Mouse (Mus musculus): Measurements from ENCODE around the gene Gm49318. TPM values are rescaled to one million over a fixed set of nuclear protein-coding genes. Genes with fewer than 3 reads are reported as not detected.

Gm49318 gene
- not detected in 2 replicates for polyA plus RNA-seq (2012; rRNA removed)

DNA sequence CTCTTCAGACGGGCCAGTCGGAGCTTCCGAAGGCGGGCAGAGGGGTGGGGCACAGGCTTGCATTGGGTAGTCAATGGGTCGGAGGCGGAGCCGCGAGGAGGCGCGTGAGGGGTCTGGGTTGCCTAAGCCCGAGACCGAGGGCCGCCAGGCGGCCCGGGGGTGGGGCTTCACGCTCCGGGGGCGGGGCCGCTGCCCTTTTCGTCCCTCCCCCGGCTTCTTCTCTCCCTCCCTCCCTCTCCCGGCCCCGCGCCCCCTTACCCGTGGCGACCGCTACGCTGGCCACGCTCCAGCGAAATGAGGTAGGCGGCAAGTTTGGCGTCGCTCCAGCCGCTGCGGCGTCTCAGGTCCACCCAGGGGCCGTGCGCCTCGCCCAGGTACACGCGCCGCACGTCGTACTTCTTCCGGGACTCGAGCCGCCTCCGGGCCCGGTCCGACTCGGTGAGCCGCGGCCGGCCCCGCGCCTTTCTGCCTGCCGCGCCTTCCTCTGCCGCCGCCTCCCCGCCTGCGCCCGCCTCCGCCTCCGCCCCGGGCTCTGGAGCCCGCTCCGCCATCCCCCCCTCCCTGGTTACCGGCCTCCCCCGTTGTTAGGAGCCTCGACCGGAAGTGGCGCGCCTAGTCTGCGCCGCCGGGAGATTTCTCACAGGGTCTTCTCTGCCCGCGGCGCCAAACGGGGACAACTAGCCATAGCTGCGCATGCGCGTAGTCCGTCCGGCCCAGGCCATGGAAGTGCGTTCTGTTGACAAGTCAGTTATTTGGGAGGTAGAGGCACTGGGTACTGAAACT lies at the start of gene Gm49318, which contains the start of gene Zfp653:
Gm49318 (minus strand) TSS at position 469 of the 783 bp plus-strand sequence.
Zfp653 (minus strand) TSS at position 586 of the 783 bp plus-strand sequence.

DNA sequence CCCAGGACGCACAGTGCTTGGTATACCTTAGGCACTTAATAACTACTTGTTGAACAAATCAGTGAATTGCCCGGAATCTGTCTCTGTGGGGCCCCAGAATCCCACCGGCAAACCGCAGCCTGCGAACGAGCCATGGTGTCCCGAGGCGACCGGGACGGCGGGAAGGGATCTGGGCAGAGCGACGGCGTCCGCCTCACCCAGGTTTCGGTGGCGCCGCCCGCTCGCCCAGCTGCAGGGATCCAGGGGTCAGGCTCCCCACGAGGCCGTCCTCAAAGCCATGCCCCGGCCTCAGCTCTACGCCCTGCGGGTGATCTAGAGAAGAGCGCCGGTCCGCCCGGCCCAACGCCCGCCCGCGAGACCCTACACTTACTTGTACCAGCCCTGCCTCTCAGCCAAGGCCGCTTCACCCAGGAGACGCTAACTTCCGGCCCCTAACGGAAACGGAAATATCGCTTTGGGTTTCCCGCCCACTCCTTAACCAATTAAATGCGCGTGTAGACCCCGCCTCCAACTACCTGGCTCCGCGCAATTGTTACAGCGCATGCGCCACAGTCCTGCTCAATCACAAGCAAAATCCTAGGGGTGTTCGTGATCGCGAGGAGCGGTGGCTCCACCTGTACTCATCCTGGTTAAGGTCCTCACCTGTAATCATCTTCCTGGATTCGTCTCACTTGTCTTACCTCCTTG lies 45.8 kb upstream of the Gm49318 start, which contains the start of gene Elof1:
Elof1 (minus strand) TSS at position 433 of the 687 bp plus-strand sequence.

DNA sequence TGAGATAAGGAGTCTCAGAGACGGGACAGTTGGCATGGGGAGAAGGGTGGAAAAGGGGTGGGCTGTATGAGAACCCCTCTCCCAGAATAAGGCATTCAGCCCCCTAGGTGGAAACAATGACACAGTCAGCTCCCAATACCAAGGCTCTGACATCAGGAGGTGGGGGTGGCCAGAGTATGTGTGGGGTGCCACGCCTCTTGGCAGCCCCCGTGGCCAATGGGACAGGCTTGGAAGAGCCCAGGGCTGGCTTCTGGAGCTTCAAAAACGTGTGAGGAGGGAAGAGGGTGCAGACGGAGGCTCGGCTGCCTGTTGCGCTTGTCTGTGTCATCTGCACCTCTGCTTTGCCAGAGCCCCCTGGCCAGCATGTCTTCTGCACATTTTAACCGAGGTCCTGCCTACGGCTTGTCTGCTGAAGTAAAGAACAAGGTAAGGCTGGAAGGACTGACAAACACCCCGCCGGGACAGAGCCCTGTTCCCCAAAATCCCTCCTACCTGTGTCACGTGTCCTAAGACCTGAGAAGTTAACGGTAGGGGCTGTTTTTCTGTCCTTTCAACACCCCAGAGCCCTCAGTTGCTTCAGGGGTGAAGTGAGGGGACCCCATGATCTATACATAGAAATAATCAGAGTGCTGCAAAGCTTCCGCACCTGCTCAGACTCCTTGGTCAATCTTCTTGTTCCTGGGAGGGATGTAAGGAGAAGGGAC lies 28.1 kb upstream of the Gm49318 start, which contains the start of gene Cnn1:
Cnn1 (plus strand) TSS at position 224 of the 704 bp plus-strand sequence.

DNA sequence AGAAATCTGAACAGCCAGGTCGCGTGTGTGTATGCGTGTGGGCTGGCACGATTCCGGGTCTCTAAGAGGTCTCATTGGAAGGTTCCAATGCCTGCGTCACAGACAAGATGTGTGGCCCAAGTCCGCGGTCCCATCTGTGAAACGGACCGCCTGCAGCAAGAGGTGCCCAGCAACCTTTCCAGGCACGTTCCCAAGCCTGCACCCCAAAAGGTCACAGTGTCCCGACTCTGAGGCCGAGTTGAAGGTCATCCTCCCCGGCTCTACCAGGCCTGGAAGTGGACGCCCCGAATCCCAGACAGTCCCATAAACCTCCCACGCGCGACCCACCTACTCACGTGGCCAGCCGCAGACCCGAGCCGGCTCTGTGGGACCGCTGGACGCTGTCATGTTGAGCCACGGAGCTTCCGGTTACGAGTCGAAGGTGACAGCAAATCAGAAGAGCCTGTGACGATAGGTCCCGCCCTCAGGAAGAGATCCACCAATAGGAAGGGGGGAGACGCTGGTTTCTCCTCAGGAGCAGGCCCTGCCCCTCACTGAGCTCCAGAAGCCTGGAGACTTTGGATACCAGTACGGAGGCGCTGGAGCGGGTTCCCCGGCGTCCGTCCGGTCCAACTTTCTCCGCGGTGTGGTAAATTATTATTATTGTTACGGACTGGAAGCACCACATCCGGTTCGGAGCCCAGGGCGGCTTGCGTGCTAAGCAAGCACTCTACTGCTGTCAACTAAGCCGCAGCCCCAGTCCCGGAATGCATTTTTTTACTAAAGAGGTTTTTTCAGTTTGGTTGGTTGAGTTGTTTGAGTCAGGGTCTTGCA lies 14.2 kb upstream of the Gm49318 start, which contains the start of gene Ecsit:
Ecsit (minus strand) TSS at position 417 of the 813 bp plus-strand sequence.

DNA sequence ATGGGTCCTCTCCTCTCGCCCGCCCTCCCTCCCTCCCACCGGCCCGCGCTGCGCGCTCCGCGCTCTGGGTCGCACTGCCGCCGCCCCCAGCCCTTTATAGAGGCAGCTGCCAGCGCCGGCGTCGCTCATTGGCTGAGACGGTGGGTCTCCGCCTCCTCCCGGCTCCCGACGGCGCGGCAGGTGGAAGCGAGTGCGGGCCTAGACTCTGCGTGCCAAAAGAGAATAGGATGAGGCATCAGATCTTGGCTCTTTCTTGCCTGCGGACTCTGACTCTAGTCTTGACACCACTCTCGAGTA lies 19.2 kb downstream of the Gm49318 start, which contains the start of gene Elavl3:
Elavl3 (minus strand) TSS at position 66 of the 297 bp plus-strand sequence.

DNA sequence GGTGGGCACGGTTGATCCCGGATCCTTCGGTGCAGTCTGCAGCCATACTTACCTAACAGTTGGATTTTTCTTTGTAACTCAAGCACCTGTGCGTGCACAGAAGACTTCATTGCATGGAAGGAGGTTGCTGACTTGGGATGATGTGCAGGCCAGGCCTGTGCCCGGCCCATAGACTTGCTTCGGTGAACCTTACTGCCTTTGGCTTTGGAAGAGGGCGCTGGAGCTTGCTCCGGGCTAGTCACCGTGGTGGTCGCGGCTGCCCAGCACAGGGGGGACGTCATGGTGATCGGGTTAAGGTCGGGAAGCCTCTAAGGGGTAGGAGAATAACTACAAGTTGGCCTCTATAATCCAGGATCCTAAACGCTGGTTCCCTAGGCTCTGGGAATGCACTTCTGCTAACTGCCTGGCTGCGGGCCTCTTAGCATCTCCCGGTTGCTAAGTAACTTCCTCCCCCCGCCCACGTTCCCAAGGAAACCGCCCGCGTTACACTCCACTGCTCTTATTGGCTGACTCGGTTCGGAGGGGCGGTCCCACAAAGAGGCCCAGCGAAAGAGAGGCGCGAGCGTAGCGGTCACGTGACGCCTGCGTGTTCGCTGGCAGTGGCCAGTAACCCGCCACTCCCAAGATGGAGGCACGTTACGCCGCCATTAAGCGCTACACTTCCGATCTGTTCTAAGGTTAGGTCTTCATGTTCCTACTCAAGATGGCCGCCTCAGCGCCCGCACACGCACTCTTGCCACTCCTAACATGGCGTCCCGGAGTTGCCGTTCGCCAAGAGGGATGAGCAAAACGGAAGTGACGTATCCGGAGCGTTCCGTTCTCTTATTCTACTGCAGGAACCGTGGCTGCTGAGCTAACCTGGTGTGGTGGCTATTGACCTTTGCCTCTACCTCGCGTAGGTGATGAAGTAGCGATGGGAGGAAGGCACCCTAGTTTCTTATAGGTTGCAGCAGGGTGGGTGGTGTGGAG lies 68.6 kb downstream of the Gm49318 start, which contains the start of the genes Ccdc151 and Prkcsh:
Ccdc151 (minus strand) TSS at position 441 of the 969 bp plus-strand sequence.
Prkcsh (plus strand) TSS at position 613 of the 969 bp plus-strand sequence.

DNA sequence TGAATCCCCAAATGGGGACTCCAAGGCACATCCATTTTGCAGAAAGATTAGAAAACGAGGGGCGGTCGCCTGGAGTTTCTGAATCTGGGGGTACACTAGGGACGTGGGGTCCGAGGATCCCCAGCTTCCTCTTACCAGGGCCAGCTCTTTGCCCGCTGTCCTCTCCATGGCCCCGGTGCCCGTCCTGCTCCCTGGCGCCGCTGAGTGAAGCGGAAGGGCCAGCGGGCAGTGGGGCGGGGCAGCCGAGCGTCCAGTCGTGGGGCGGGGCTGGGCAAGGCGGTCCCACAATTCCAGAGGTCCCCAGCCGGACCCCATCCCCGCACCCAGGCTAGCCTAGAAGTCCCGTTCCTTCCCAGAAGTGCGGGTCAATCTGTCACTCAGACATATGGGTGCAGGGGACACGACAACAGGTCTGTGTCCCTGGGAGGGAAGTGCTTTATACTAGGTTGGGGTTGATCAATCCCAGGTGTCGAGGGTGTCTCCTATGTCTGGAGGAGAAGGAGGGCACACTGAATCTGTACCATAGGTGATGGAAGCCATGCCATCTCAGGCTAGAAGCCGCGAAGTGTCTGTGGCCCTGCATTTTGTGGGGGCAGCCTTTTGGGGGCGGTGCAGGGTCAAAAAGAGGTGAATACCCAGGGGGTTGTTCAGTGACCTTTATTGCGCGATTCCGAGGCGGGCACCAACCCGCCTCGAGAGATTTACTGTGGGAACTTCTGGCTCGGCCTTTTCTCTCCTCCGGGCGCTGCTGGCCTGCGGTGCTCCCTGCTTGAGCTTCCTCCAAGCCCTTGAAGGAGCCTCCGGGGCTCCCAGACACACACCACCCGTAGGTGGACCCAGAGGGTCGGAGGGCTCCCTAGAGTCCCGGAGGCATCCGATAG lies 81.6 kb downstream of the Gm49318 start, which contains the start of gene Rgl3:
Rgl3 (minus strand) TSS at position 217 of the 881 bp plus-strand sequence.

Other genes with a start within 250 kb of the Gm49318 start
- gene Angptl8, start 235.7 kb downstream of the Gm49318 start, polyA plus RNA-seq (2012; rRNA removed), result 17.9 and 18.5 TPM in 2 replicates
- gene Dock6, start 218.6 kb downstream of the Gm49318 start, polyA plus RNA-seq (2012; rRNA removed), result 9.2 and 9.4 TPM in 2 replicates
- 5.2 and 5.5 TPM in 2 replicates for gene Rab3d, start 153.1 kb downstream of the Gm49318 start, polyA plus RNA-seq (2012; rRNA removed)
- 1.1 and 1.3 TPM in 2 replicates for gene Ccdc159, start 143.8 kb downstream of the Gm49318 start, polyA plus RNA-seq (2012; rRNA removed)
- 31.9 and 38.6 TPM in 2 replicates for gene Tmem205, start 143.7 kb downstream of the Gm49318 start, polyA plus RNA-seq (2012; rRNA removed)
- 2.4 and 2.6 TPM in 2 replicates for gene Plppr2, start 134.2 kb downstream of the Gm49318 start, polyA plus RNA-seq (2012; rRNA removed)
- 1.2 and 1.4 TPM in 2 replicates for gene Swsap1, start 115.5 kb downstream of the Gm49318 start, polyA plus RNA-seq (2012; rRNA removed)
- 117 and 141 TPM in 2 replicates for gene Epor, start 107.8 kb downstream of the Gm49318 start, polyA plus RNA-seq (2012; rRNA removed)
- gene Rgl3, start 81.8 kb downstream of the Gm49318 start, polyA plus RNA-seq (2012; rRNA removed), result 0.10 TPM in 2 replicates
- 0.05 and 0.06 TPM in 2 replicates for gene Ccdc151, start 68.6 kb downstream of the Gm49318 start, polyA plus RNA-seq (2012; rRNA removed)
- 41.7 and 46.6 TPM in 2 replicates for gene Prkcsh, start 68.5 kb downstream of the Gm49318 start, polyA plus RNA-seq (2012; rRNA removed)
- gene Elavl3, start 19.2 kb downstream of the Gm49318 start, polyA plus RNA-seq (2012; rRNA removed), result 0.01 and 0.03 TPM in 2 replicates
- gene Zfp653, start 117 bp upstream of the Gm49318 start, polyA plus RNA-seq (2012; rRNA removed), result 7.3 and 7.9 TPM in 2 replicates
- 13.1 and 15.4 TPM in 2 replicates for gene Ecsit, start 14.2 kb upstream of the Gm49318 start, polyA plus RNA-seq (2012; rRNA removed)
- 0.12 and 0.29 TPM in 2 replicates for gene Cnn1, start 28.0 kb upstream of the Gm49318 start, polyA plus RNA-seq (2012; rRNA removed)
- gene Elof1, start 45.9 kb upstream of the Gm49318 start, polyA plus RNA-seq (2012; rRNA removed), result 52.9 and 66.3 TPM in 2 replicates
- 160 and 181 TPM in 2 replicates for gene Acp5, start 64.5 kb upstream of the Gm49318 start, polyA plus RNA-seq (2012; rRNA removed)
- gene Pigyl, start 85.6 kb upstream of the Gm49318 start, polyA plus RNA-seq (2012; rRNA removed), result 29.2 and 32.3 TPM in 2 replicates
- gene Zfp872, start 116.8 kb upstream of the Gm49318 start, polyA plus RNA-seq (2012; rRNA removed), result 0.02 and 0.05 TPM in 2 replicates
- gene Zfp809, start 154.5 kb upstream of the Gm49318 start, polyA plus RNA-seq (2012; rRNA removed), result 5.2 and 5.7 TPM in 2 replicates
- gene Zfp599, start 188.6 kb upstream of the Gm49318 start, polyA plus RNA-seq (2012; rRNA removed), result 0.76 and 0.81 TPM in 2 replicates
- 1.9 and 2.4 TPM in 2 replicates for gene Zfp810, start 236.4 kb upstream of the Gm49318 start, polyA plus RNA-seq (2012; rRNA removed)

Measured in liver, embryonic 14 days (tissue).